Mouse (Mus musculus): ENCODE results near the gene Pik3c2a. TPM values are rescaled to one million over a fixed set of nuclear protein-coding genes. Genes with fewer than 3 reads are reported as not detected.
A peak's percentile ranks its signal among the peaks of the same experiment; 100 is the strongest.
"Not testable (repeated sequence)": the region's sequence is repeated elsewhere in the genome, so short reads cannot be mapped to it uniquely, and the experiment has no call there.

Gene Pik3c2a
- polyA plus RNA-seq, 1 experiment from 2014 or later, result 8.9 TPM

DNA sequence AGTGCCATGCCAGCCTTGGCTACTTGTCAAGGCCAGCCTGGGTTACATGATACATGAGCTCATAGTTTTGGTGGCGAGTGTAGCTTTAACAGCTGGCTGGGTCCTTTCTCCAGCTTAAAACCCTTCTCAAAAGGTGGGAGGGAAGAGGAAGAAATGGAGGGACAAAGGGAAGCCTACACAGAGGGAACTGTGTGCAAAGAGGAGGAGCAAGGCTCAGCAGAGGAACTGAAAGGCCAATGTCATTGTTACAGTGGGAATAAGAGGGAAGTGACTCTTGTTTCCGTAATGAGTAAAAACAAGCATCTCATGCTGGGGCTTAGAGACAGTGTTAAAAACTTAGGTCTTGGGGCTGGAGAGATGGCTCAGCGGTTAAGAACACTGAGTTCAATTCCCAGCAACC, 3.4 kb upstream of the Pik3c2a start:
- Histone ChIP-seq H3K4me3 (no peak overlapping the region), H3K4me2 (no peak overlapping the region), H3K27ac (no peak overlapping the region), H3K9ac (no peak overlapping the region), H3K27me3 (replicated peaks) (peaks cover 24% of the 10 kb centered on the region), H3K36me3 (no peaks in the 10 kb centered on the region), H3K9me3 (replicated peaks) (no peaks in the 10 kb centered on the region), H3K4me1 (peaks cover 22% of the 10 kb centered on the region)
- whole genome bisulfite sequencing (ENCODE audit: insufficient replicate concordance), result 53% methylated on average over 3 of the region's 3 CpGs
- no peak for ATAC-seq

DNA sequence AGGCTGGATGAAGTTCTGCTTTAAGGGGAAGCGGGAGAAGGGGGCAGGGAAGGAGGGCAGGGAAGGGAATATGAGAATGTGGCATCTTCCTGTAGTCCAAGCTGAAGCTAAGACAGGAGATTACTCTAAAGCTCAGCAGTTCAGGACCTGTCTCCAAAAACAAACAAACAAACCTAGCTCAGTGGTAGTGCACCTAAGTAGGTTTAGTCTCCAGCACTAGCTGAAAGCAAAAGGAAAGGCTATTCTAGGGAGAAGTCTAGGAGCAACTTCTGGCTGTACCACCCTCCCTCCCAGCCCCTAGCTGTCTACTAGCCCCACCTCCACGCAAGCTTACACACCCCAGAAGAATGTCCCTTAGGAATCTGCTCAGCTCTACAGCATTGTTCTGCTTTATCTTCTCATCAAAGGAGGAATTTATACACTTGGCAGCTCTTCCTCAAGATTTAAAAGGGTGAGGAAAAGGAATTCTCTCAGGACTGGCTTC, 1.1 kb upstream of the Pik3c2a start:
- WGBS (ENCODE audit: insufficient replicate concordance), result 5% methylated on average over 2 of the region's 2 CpGs
- H3K4me3 ChIP-seq, result peak overlapping the region; percentile 85
- peaks cover 24% of the 10 kb centered on the region for H3K27me3 ChIP-seq (replicated peaks)
- no peak overlapping the region for H3K9ac ChIP-seq
- no peaks in the 10 kb centered on the region for H3K9me3 ChIP-seq (replicated peaks)
- H3K4me1 ChIP-seq, result peaks cover 26% of the 10 kb centered on the region
- no peak overlapping the region for H3K27ac ChIP-seq
- peak overlapping the region; percentile 99 for H3K4me2 ChIP-seq
- ATAC-seq, result no peak
- no peaks in the 10 kb centered on the region for H3K36me3 ChIP-seq

DNA sequence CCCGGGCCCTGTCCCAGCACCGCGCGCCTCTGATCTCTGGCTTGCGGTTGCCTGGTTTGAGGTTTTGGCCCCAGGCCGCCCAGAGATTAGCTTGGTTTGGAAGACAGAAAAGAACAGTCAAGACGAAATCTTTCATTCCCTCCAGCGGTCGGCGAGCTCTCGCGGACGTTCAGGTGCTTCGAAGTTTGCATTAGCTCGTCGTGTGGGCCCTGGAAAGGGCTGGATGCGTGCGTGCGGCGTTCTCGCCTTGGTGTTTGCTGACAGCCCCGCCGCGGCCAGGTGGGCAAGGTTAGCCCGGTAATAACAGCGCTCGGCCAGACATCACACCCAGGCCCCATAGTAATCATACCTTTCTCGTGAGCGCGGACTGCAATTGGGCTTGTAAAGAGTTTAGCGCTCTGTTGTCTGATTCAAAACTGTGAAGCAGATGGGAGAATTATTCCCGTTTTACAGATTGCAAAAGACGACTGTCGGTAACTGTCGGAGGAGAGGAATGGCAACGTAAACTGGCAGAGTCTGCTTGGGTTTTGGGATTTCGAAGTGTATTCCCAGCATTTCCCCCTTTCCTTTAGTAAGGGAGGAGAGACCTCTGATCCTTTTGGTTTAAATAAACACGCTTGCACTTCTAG, 562 bp upstream of the Pik3c2a start:
- Histone ChIP-seq H3K36me3 (no peaks in the 10 kb centered on the region), H3K4me3 (peak overlapping the region; percentile 85), H3K27me3 (replicated peaks) (peaks cover 24% of the 10 kb centered on the region), H3K9me3 (replicated peaks) (no peaks in the 10 kb centered on the region), H3K27ac (no peak overlapping the region), H3K9ac (peak overlapping the region; percentile 85; the same call in 1 of the 2 replicates), H3K4me1 (peaks cover 26% of the 10 kb centered on the region), H3K4me2 (peak overlapping the region; percentile 99)
- peak; percentile 13 for ATAC-seq
- 1% methylated on average over 38 of the region's 38 CpGs for WGBS (ENCODE audit: insufficient replicate concordance)

DNA sequence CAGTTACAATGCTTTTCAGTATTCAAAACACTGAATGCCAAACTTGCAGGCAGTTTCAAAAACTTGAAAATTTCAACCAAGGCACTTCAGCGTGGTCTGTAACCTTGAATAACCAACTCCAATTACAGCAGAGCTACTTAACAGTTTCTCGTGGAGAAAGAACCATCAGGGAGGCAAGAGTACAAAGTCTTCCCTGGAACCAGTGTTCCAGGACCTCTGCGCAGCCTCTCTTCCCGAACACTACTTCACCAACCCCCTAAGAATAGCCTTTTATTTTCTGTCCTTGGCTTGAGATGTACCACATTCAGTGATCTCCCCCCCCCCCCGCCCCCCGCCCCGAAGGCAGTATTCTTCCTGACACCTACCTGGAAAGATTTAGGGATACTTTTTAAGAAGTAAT, 1.0 kb downstream of the Pik3c2a start:
- ATAC-seq, result no peak
- H3K9ac ChIP-seq, result peak overlapping the region; percentile 85

DNA sequence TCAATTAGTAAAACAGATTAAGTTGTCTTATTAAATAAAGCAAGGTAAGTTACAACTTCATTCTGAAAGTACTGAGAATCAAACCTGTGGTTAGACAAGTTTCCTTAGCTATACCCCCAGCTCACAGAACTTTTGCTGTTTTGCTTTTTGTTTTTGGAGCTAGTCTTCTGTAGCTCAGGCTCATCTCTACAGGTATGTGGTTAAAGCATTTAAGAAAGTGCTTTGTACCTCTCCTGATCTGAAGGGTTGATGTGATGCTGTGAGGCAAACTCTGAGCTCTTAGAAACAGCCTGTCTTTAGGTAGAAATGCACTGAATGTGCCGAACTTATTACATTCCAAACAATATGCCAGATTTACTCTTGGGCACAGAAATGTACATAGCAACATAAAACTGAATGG, 1.9 kb downstream of the Pik3c2a start:
- Histone ChIP-seq H3K4me3 (no peak overlapping the region), H3K9ac (no peak overlapping the region), H3K36me3 (no peaks in the 10 kb centered on the region), H3K27me3 (replicated peaks) (peaks cover 21% of the 10 kb centered on the region), H3K9me3 (replicated peaks) (no peaks in the 10 kb centered on the region), H3K27ac (no peak overlapping the region), H3K4me1 (peaks cover 26% of the 10 kb centered on the region), H3K4me2 (no peak overlapping the region)
- ATAC-seq, result no peak
- WGBS (ENCODE audit: insufficient replicate concordance), result 71% methylated on average over 1 of the region's 1 CpGs

More for the DNA sequence above, 1.0 kb downstream of the Pik3c2a start:
- no peaks in the 10 kb centered on the region for H3K36me3 ChIP-seq
- H3K4me3 ChIP-seq, result peak overlapping the region; percentile 85
- no peaks in the 10 kb centered on the region for H3K9me3 ChIP-seq (replicated peaks)
- H3K4me1 ChIP-seq, result peaks cover 26% of the 10 kb centered on the region
- peaks cover 24% of the 10 kb centered on the region for H3K27me3 ChIP-seq (replicated peaks)
- no peak overlapping the region for H3K27ac ChIP-seq
- 25% methylated on average over 7 of the region's 7 CpGs for WGBS (ENCODE audit: insufficient replicate concordance)
- H3K4me2 ChIP-seq, result peak overlapping the region; percentile 99

DNA sequence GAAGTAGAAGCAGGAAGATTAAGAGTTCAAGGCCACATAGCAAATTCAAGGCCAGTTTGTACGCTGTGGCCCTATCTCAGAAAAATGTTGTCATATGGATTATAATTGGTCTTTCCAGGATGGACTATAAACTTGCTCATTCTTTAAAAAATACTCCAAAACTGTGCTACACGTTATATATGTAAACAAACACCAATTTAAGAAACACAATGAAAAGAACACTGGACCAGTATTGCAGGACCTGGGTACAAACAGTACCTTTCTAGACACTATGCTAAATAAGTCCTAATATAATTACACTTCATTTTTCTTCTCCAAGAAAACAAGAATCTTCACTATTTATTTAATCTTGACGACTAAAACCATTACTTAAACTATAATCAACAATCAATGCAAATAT, 11.6 kb downstream of the Pik3c2a start:
- WGBS (ENCODE audit: insufficient replicate concordance), result 75% methylated on average over 3 of the region's 3 CpGs
- H3K9ac ChIP-seq, result no peak overlapping the region
- no peak for ATAC-seq

DNA sequence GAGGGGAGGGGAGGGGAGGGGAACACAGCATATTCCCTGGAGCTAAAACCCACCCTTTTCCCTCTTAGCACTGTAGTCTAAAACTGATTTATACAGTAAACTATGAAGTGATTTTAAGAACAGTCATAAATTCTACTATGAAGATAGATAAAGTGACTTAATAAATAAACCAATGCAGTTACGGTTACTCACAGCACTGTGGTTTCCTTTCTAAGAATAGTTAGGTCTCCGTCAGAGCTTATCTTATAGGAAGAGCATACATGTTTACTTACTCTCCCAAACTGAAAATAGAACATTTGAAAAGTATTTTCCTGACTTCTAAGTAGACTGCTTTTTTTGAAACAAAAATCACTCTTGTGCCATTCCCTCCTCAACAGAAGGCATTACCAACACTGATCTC, 12.3 kb downstream of the Pik3c2a start:
- Histone ChIP-seq H3K9me3 (replicated peaks) (no peaks in the 10 kb centered on the region), H3K36me3 (no peaks in the 10 kb centered on the region), H3K27ac (no peak overlapping the region), H3K9ac (no peak overlapping the region), H3K4me3 (no peak overlapping the region), H3K4me2 (no peak overlapping the region), H3K4me1 (peaks cover 10% of the 10 kb centered on the region), H3K27me3 (replicated peaks) (no peaks in the 10 kb centered on the region)
- 12% methylated on average over 2 of the region's 2 CpGs for WGBS (ENCODE audit: insufficient replicate concordance)
- ATAC-seq, result no peak

More for the DNA sequence above, 11.6 kb downstream of the Pik3c2a start:
- no peak overlapping the region for H3K4me3 ChIP-seq
- H3K9me3 ChIP-seq (replicated peaks), result no peaks in the 10 kb centered on the region
- H3K36me3 ChIP-seq, result no peaks in the 10 kb centered on the region
- no peaks in the 10 kb centered on the region for H3K27me3 ChIP-seq (replicated peaks)
- no peak overlapping the region for H3K27ac ChIP-seq
- H3K4me1 ChIP-seq, result peaks cover 10% of the 10 kb centered on the region
- no peak overlapping the region for H3K4me2 ChIP-seq

DNA sequence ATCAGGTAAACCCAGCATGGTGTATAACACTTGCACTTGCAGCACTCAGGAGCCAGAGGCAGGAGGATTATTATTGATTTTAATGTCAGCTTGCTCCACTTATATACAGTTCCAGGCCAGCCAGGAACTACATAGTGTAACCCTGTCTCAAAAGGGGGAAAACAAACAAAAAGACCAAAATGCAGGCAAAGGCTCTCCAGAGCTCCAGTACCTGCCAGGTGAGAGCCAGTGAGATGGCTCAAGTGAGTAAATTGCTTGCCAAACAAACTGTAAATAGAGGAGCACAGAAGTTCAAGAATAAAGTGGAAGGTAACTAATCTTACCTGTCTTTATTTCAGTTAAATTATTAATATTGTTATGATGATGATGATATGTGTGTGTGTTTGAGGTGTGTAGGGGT, 16.0 kb downstream of the Pik3c2a start:
- H3K27ac ChIP-seq, result no peak overlapping the region
- H3K4me3 ChIP-seq, result no peak overlapping the region
- no peak for ATAC-seq
- H3K9ac ChIP-seq, result no peak overlapping the region
- H3K9me3 ChIP-seq (replicated peaks), result no peaks in the 10 kb centered on the region
- peaks cover 12% of the 10 kb centered on the region for H3K4me1 ChIP-seq
- no peaks in the 10 kb centered on the region for H3K27me3 ChIP-seq (replicated peaks)
- H3K4me2 ChIP-seq, result no peak overlapping the region
- no peaks in the 10 kb centered on the region for H3K36me3 ChIP-seq

DNA sequence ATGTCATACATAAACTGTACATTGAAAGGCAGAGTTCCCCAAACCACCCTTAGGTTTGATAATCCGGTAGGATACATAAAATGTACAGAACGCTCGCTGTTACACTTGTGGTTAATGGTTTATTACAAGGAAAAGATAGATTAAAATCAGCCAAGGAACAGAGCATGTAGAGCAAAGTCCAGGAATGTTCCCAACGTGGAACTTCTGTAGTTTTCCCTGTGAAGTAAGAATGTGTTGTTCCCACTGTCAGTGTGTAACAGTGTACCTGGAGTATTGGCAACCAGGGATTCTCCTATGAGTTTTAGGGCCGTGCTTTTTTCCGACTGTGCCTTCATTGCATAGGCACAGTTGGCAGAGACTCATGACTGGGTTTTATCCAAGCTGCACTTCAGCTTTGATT, 17.5 kb downstream of the Pik3c2a start:
- Histone ChIP-seq H3K36me3 (no peaks in the 10 kb centered on the region), H3K9me3 (replicated peaks) (no peaks in the 10 kb centered on the region), H3K4me3 (no peak overlapping the region), H3K27me3 (replicated peaks) (no peaks in the 10 kb centered on the region), H3K9ac (no peak overlapping the region), H3K27ac (no peak overlapping the region), H3K4me1 (peaks cover 4% of the 10 kb centered on the region; the same call in 1 of the 2 replicates), H3K4me2 (no peak overlapping the region)
- ATAC-seq, result no peak
- 75% methylated on average over 6 of the region's 6 CpGs for WGBS (ENCODE audit: insufficient replicate concordance)

DNA sequence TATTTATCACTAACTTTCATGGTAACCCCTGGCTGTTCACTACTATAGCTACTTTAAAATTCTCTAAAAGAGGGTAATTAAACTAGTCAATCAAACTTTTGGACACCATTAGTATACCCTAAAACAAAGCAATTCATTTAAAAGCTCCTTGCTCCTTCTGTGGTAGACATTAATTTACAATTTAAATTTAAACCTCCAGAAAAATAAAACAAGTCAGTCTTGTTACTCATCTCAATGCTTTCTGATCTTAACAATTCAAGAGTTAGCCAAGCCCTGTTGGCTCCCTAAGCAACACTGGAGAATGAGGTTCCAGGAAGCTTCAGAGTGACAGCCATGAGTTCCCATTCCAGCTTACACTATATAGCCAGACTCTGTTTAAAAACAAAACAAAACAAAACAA, 22.2 kb downstream of the Pik3c2a start:
- H3K9me3 ChIP-seq (replicated peaks), result no peaks in the 10 kb centered on the region
- H3K27ac ChIP-seq, result no peak overlapping the region
- no peaks in the 10 kb centered on the region for H3K27me3 ChIP-seq (replicated peaks)
- no peak overlapping the region for H3K9ac ChIP-seq
- no peak overlapping the region for H3K4me2 ChIP-seq
- no peak overlapping the region for H3K4me3 ChIP-seq
- peaks cover 10% of the 10 kb centered on the region for H3K36me3 ChIP-seq
- no peak for ATAC-seq
- 0 out of 2 replicates have a peak, but pooled peaks cover 3% of the 10 kb centered on the region for H3K4me1 ChIP-seq

DNA sequence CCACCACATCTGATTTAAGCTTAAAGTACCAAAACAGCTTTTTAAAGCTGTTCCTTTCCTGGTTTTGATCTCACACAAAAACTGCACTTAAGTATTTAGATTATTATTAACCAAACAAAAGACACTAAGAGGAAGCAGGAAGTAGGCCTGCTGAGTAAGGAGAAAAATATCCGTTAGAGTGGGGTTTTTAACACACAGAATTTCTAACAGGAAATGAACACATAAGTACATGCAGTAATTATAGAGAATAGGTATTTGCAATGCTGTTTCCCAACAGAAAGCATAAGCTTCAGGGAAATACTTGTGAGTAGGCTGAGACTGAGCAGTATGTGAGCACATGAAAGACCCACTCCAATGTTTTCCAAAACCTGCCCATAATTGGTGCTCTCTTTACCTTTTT, 33.8 kb downstream of the Pik3c2a start:
- no peak for ATAC-seq
- no peak overlapping the region for H3K4me2 ChIP-seq
- H3K9ac ChIP-seq, result no peak overlapping the region
- H3K9me3 ChIP-seq (replicated peaks), result no peaks in the 10 kb centered on the region
- peaks cover 8% of the 10 kb centered on the region; the same call in 1 of the 2 replicates for H3K4me1 ChIP-seq
- H3K4me3 ChIP-seq, result no peak overlapping the region
- no peaks in the 10 kb centered on the region for H3K27me3 ChIP-seq (replicated peaks)
- H3K27ac ChIP-seq, result peak overlapping the region; percentile 40; the same call in 1 of the 2 replicates
- H3K36me3 ChIP-seq, result no peaks in the 10 kb centered on the region
- 29% methylated on average over 1 of the region's 1 CpGs for WGBS (ENCODE audit: insufficient replicate concordance)

DNA sequence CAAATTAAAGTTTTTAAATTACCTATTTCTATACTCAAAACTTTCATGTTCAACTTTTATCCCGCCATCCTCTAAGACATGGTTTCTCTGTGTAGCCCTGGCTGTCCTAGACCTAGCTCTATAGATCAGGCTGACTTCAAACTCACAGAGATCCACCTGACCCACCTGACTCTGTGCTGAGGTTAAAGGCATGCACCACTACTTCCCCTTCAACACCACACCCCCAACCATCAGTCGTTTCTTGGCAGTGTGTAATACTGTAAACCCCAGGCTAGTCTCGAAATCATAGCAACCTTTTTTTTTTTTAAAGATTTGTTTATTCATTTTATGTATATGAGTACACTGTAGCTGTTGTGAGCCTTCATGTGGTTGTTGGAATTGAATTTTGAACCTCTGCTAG, 50.9 kb downstream of the Pik3c2a start:
- Histone ChIP-seq H3K27me3 (replicated peaks) (no peaks in the 10 kb centered on the region), H3K9ac (no peak overlapping the region), H3K27ac (no peak overlapping the region), H3K4me1 (no peaks in the 10 kb centered on the region), H3K9me3 (replicated peaks) (no peaks in the 10 kb centered on the region), H3K4me3 (no peak overlapping the region), H3K36me3 (peaks cover 2% of the 10 kb centered on the region; the same call in 1 of the 2 replicates), H3K4me2 (no peak overlapping the region)
- no peak for ATAC-seq
- 58% methylated on average over 3 of the region's 3 CpGs for WGBS (ENCODE audit: insufficient replicate concordance)

DNA sequence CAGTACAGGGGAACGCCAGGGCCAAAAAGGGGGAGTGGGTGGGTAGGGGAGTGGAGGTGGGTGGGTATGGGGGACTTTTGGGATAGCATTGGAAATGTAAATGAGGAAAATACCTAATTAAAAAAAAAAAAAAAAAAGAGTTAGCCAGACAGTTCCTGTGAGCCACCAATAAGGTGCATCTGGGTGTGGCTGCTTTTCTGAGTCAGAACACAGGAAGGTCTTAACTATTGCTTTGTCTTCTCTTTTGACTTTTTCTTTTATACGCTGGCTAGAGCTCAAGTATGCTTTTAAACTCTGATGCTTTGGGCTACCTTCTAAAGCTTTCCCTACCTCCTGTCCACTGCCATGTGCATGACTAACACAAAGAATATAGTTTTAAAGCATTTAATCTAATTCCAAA, 55.9 kb downstream of the Pik3c2a start:
- not testable (repeated sequence) for H3K36me3 ChIP-seq; H3K27ac ChIP-seq; H3K4me3 ChIP-seq; H3K9ac ChIP-seq; H3K4me2 ChIP-seq; ATAC-seq; H3K4me1 ChIP-seq; H3K9me3 ChIP-seq (replicated peaks); H3K27me3 ChIP-seq (replicated peaks)
- 61% methylated on average over 2 of the region's 2 CpGs for WGBS (ENCODE audit: insufficient replicate concordance)

All from liver, embryonic 12.5 days (tissue).